Mouse (Mus musculus) lung, embryonic 15.5 days (tissue): ENCODE results near the gene Prrt4. TPM values are rescaled to one million over a fixed set of nuclear protein-coding genes. Genes with fewer than 3 reads are reported as not detected.

Experiments used
- ATAC-seq: fragments of 200-750 bp; cut with Nextera tagmentation; 2 replicates; pipeline ENCODE4 v1.8.0; 2017; ENCODE audit warnings: moderate number of reproducible peaks, borderline replicate concordance; ENCODE audit not compliant: low FRiP score, low TSS enrichment; ENCODE audit errors: extremely low read depth
- H3K27ac ChIP-seq: fragments of 300-500 bp; sonication (generic); 2 replicates; pipeline ENCODE4 v1.5.1; 2015; ENCODE audit warnings: moderate library complexity, mild to moderate bottlenecking, inconsistent platforms
- H3K27me3 ChIP-seq: fragments of 300-500 bp; sonication (generic); 2 replicates; pipeline ENCODE4 v1.6.1; 2015; ENCODE audit warnings: inconsistent platforms
- H3K36me3 ChIP-seq: fragments of 300-500 bp; sonication (generic); 2 replicates; pipeline ENCODE4 v1.6.1; 2015; ENCODE audit warnings: inconsistent platforms
- H3K4me1 ChIP-seq: fragments of 300-500 bp; sonication (generic); 2 replicates; pipeline ENCODE4 v1.6.1; 2015; ENCODE audit warnings: inconsistent platforms
- H3K4me2 ChIP-seq: fragments of 300-500 bp; sonication (generic); 2 replicates; pipeline ENCODE4 v1.6.1; 2015; ENCODE audit warnings: inconsistent platforms, mild to moderate bottlenecking, moderate library complexity
- H3K4me3 ChIP-seq: fragments of 300-500 bp; sonication (generic); 2 replicates; pipeline ENCODE4 v1.5.1; 2015; ENCODE audit warnings: mild to moderate bottlenecking, inconsistent platforms
- H3K9ac ChIP-seq: fragments of 300-500 bp; sonication (generic); 2 replicates; pipeline ENCODE4 v1.6.1; 2015; ENCODE audit warnings: inconsistent platforms
- H3K9me3 ChIP-seq: fragments of 300-500 bp; sonication (generic); 2 replicates; pipeline ENCODE4 v1.6.1; 2016; ENCODE audit warnings: inconsistent platforms
- WGBS: fragments of 180-500 bp; shearing (Covaris S2); methylation state at CpG from one replicate; pipeline ENCODE4 v1.1.7; 2015; 5-methylcytosine and 5-hydroxymethylcytosine counted together
- polyA plus RNA-seq: library from polyadenylated mRNA; unstranded; fragments of >200 nt; fragmentation: Nextera tagmentation; extraction: Ambion mirVana; gene quantifications from 2 replicates; pipeline ENCODE4 v1.2.1, GENCODE M21; 2015

Prrt4 gene
- polyA plus RNA-seq, 1 experiment from 2014 or later = 0.87 TPM

DNA sequence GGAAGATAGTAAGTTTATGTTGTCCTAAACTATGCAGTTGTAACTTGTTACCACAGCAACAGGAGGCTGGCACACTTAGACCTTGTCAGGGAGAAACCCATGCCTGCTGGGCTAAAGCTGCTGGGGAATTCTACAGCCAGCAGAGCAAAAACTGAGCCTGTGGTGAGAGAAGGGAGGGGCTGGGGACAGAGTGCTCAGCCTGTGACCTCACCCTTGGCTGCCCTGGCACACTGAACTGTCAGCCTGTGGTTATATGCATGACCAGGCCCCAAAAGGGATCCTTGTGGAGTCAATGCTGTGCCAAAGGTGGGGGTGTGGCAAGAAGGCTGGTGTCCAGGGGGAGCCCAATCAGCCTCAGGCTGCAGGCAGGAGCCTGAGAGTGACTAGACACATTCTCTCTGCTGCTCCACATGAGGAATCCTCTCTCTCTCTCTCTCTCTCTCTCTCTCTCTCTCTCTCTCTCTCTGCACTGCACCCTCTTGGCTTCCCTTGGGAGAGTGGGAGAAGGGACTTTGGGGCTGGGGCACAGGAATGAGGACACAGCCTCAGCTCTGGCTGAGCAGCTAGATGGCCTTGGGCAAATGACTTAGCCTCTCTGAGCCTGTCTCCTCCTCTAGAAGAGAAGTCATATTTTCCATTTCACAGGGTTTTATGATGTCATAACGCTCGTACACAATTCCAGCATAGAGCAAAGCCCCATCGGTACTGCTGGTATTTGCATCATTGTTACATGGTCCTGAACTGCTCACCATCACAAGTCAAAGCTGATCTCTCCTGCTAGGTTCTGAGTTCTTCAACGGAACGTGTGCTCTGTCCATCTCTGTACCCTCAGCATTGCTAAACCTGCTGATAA lies 16.7 kb upstream of the Prrt4 start:
- H3K4me3 ChIP-seq = no peak overlapping the region
- ATAC-seq = no peak
- H3K9ac ChIP-seq = no peak overlapping the region
- WGBS = 75% methylated on average over 5 of the region's 5 CpGs
- H3K27ac ChIP-seq = no peak overlapping the region
- no peaks in the 10 kb centered on the region for H3K36me3 ChIP-seq
- no peaks in the 10 kb centered on the region for H3K9me3 ChIP-seq
- peaks cover 12% of the 10 kb centered on the region for H3K27me3 ChIP-seq
- H3K4me1 ChIP-seq = peaks cover 4% of the 10 kb centered on the region
- H3K4me2 ChIP-seq = no peak overlapping the region

DNA sequence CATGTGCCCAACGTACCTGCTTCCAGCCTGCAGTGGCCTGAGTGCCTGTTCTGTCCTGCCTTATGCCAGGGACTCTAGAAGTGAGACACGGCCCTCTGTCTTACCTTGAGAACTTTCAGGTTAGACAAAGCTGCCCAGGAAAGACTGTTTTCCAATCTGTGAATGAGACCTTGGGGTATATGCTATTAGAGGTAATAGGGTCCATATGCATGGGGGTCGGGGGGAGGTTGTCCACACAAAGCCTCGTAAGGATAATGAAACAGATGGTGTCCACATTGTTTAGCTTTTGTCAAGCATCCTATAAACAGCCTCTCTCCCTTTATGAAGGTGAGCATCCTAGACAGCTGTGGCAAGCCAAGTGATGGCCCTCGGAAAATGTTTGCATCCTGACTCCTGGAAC lies 15.8 kb upstream of the Prrt4 start:
- Histone ChIP-seq H3K9ac (no peak overlapping the region), H3K27ac (no peak overlapping the region), H3K36me3 (no peaks in the 10 kb centered on the region), H3K9me3 (no peaks in the 10 kb centered on the region), H3K4me1 (peaks cover 4% of the 10 kb centered on the region), H3K4me3 (no peak overlapping the region), H3K4me2 (no peak overlapping the region), H3K27me3 (peaks cover 12% of the 10 kb centered on the region)
- 76% methylated on average over 5 of the region's 5 CpGs for WGBS
- ATAC-seq = no peak

DNA sequence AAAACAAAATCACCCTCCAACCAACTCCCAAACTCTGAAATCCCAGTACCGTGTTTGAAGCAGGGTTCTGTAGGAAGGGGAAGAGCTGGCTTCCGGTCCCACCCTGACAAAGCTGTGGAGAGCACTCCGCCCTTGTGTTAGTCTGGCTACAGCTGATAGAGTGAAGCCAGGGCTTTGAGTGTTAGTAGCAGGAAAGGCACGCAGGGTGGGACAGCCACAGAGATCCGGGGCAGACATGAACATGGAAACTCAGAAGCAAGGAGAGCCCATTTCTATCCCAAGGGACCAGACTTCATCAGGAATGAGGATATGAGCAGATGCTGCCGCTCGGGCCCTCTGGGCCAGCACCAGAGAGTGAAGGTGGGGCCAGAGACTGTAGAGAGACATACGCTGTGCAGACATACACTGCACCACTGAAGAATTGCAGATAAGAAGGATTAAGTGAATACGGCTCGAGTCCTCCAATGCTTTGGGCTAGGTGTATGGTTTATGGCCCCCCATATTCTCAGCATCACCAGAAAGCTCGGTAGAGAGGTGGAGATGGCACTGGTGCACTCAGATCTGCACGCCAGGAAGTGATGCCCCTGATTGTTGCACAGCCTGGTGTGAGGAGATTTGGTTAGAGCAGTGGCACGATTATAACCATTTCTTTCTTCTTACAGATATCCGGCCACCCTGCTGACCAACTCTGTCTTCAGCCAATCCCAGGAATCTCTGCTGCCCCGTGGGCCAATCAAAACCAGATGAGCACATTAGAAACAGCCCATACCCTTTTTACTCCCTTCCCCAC lies 14.8 kb upstream of the Prrt4 start:
- Histone ChIP-seq H3K27ac (no peak overlapping the region), H3K9me3 (no peaks in the 10 kb centered on the region), H3K9ac (no peak overlapping the region), H3K4me2 (no peak overlapping the region), H3K4me1 (peaks cover 4% of the 10 kb centered on the region), H3K4me3 (no peak overlapping the region), H3K36me3 (no peaks in the 10 kb centered on the region), H3K27me3 (peaks cover 12% of the 10 kb centered on the region)
- no peak for ATAC-seq
- 57% methylated on average over 15 of the region's 15 CpGs for WGBS

GRCm38 (mm10) chr6:29187936-29188335 lies 8.6 kb upstream of the Prrt4 start:
- H3K9me3 ChIP-seq = no peaks in the 10 kb centered on the region
- H3K9ac ChIP-seq = no peak overlapping the region
- no peak overlapping the region for H3K4me2 ChIP-seq
- no peak for ATAC-seq
- H3K27ac ChIP-seq = no peak overlapping the region
- H3K4me1 ChIP-seq = no peaks in the 10 kb centered on the region
- no peak overlapping the region for H3K4me3 ChIP-seq
- 40% methylated on average over 1 of the region's 1 CpGs for WGBS
- H3K36me3 ChIP-seq = no peaks in the 10 kb centered on the region
- H3K27me3 ChIP-seq = no peaks in the 10 kb centered on the region

DNA sequence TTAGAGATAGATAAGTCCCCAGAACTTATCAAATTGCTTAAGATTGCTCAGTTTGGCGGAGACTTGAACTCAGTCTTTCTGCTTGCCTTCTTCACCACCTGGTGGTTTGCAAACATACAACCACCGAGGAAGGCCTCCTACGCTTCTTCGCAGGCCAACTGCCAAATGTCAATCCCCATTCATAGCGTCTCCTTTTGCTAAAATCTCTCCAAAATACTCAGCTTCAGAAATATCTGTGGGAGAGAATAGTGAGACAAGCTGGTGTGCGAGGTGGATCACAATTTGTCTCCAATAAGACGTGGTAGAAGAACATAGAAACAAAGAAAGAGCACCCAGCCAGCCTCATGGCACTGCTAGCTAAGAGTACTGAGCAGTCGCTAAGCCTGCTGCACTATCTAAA lies 459 bp upstream of the Prrt4 start:
- peaks cover 66% of the 10 kb centered on the region for H3K27me3 ChIP-seq
- H3K9me3 ChIP-seq = no peaks in the 10 kb centered on the region
- H3K4me3 ChIP-seq = peak overlapping the region; percentile 55
- H3K36me3 ChIP-seq = no peaks in the 10 kb centered on the region
- H3K4me2 ChIP-seq = peak overlapping the region; percentile 99
- H3K9ac ChIP-seq = no peak overlapping the region
- H3K4me1 ChIP-seq = peaks cover 9% of the 10 kb centered on the region; the same call in 1 of the 2 replicates
- H3K27ac ChIP-seq = no peak overlapping the region
- WGBS = 52% methylated on average over 8 of the region's 8 CpGs
- ATAC-seq = no peak

DNA sequence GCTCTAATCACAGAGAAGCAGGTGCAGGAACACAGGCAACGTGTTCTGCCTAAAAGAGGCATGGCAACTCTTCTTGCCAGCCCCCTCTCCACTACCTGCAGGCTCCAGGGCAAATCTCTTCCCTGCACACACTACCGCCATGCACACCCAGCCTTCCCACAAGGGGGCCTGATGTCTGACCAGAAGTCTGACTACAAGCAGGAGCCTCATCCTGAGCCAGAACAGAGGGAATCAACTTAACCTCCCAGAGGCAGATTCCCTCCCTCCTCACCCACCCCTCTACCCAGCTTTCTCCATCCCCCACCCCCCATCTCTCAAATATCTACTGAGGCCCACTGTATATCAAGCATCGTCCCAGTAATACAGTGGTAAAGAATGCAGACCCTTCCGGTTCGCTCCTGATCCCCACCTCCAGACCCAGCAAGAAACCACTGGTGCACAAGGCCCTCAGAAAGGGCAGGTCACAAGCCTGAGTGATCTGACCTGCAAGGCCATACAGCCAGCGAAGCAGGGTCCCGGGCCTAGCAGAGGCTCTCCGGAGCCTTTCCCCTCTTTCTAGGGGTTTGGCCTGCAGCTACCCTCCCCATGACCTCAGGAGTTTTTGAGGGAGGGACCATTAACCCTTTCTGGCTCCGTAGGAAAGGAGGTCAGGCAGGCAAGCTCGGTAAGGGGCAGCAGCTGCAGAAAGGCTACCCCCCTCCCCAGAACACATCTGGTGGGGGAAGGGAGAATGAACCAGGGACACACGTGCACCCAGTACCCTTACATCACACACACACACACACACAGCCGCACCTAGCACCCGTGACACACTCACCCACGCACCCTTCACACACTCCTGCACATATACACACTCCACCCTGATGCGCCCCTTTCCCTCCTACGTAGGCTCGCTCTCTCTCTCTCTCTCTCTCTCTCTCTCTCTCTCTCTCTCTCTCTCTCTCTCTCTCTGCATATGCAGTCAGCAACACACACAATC lies 1.2 kb downstream of the Prrt4 start:
- no peak overlapping the region for H3K27ac ChIP-seq
- H3K9me3 ChIP-seq = no peaks in the 10 kb centered on the region
- peaks cover 9% of the 10 kb centered on the region; the same call in 1 of the 2 replicates for H3K4me1 ChIP-seq
- peak overlapping the region; percentile 99 for H3K4me2 ChIP-seq
- peak overlapping the region; percentile 55 for H3K4me3 ChIP-seq
- no peak overlapping the region for H3K9ac ChIP-seq
- peak; percentile 44; the same call in 1 of the 2 replicates for ATAC-seq
- peaks cover 83% of the 10 kb centered on the region for H3K27me3 ChIP-seq
- WGBS = 25% methylated on average over 16 of the region's 17 CpGs
- H3K36me3 ChIP-seq = no peaks in the 10 kb centered on the region

GRCm38 (mm10) chr6:29175113-29175512 lies 4.3 kb downstream of the Prrt4 start:
- Histone ChIP-seq H3K27me3 (peaks cover 99% of the 10 kb centered on the region), H3K9ac (no peak overlapping the region), H3K4me3 (no peak overlapping the region), H3K27ac (no peak overlapping the region), H3K4me2 (no peak overlapping the region), H3K9me3 (no peaks in the 10 kb centered on the region), H3K36me3 (no peaks in the 10 kb centered on the region), H3K4me1 (peaks cover 22% of the 10 kb centered on the region)
- no peak for ATAC-seq
- 66% methylated on average over 3 of the region's 3 CpGs for WGBS

DNA sequence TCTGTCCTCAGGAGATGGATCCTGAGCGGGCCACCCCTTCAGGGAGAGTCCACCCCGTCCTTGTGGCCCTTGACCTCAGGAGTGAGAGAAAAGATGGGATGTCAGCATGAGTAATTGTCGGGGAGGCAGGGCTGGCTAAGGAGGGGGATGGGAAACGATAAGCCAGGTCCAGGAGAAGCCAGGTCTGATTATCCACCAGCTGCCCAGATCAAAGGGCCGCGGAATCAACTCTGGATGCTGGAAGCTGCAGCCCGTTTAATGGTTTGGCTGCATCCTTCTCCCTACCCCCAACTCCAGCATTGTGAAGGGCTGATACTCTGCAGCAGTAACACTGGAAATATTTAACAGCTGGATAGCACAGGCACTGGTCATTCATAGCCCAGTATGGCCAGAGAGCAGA lies 5.0 kb downstream of the Prrt4 start:
- Histone ChIP-seq H3K4me2 (no peak overlapping the region), H3K9ac (no peak overlapping the region), H3K27ac (no peak overlapping the region), H3K4me1 (peaks cover 23% of the 10 kb centered on the region), H3K27me3 (peaks cover 99% of the 10 kb centered on the region), H3K36me3 (no peaks in the 10 kb centered on the region), H3K9me3 (no peaks in the 10 kb centered on the region), H3K4me3 (no peak overlapping the region)
- ATAC-seq = no peak
- WGBS = 13% methylated on average over 7 of the region's 7 CpGs

GRCm38 (mm10) chr6:29170952-29171388 lies 8.4 kb downstream of the Prrt4 start:
- Histone ChIP-seq H3K27me3 (peaks cover 95% of the 10 kb centered on the region), H3K36me3 (no peaks in the 10 kb centered on the region), H3K4me1 (peaks cover 16% of the 10 kb centered on the region), H3K9me3 (no peaks in the 10 kb centered on the region), H3K4me2 (peak overlapping the region; percentile 95), H3K27ac (no peak overlapping the region), H3K4me3 (peak overlapping the region; percentile 46), H3K9ac (peak overlapping the region; percentile 42)
- 1% methylated on average over 39 of the region's 40 CpGs for WGBS
- peak; percentile 83 for ATAC-seq

- H3K9me3 ChIP-seq = no peaks in the 10 kb centered on the region
Measured at GRCm38 (mm10) chr6:29170063-29170921, 9.1 kb downstream of the Prrt4 start.

More at GRCm38 (mm10) chr6:29170063-29170921, 9.1 kb downstream of the Prrt4 start:
- under 1% methylated on average over 63 of the region's 63 CpGs for WGBS
- ATAC-seq = peak; percentile 33; the same call in 1 of the 2 replicates
- Histone ChIP-seq H3K9ac (peak overlapping the region; percentile 42), H3K4me2 (peak overlapping the region; percentile 95), H3K27me3 (peaks cover 90% of the 10 kb centered on the region), H3K4me1 (peaks cover 16% of the 10 kb centered on the region), H3K36me3 (no peaks in the 10 kb centered on the region), H3K27ac (no peak overlapping the region), H3K4me3 (peak overlapping the region; percentile 46)
